Mouse (Mus musculus) cerebellum, adult 8-10 months (tissue): ENCODE measurements around the gene Gm49318.

Experiments used
- DNase-seq: peaks from one replicate; pipeline ENCODE4 v3.0.0; 2022

The Gm49318 gene

GRCm38 (mm10) chr9:22067195-22067594 lies 3.9 kb downstream of the Gm49318 start:
- no peak for DNase-seq

GRCm38 (mm10) chr9:22066433-22066832 lies 4.6 kb downstream of the Gm49318 start:
- peak; percentile 65 for DNase-seq

- no peak for DNase-seq
Measured at GRCm38 (mm10) chr9:22065642-22066041, 5.4 kb downstream of the Gm49318 start.

- DNase-seq: peak; percentile 89
Measured at GRCm38 (mm10) chr9:22064341-22064740, 6.7 kb downstream of the Gm49318 start.

GRCm38 (mm10) chr9:22061339-22061738 lies 9.7 kb downstream of the Gm49318 start:
- peak; percentile 67 for DNase-seq

- peak; percentile 74 for DNase-seq
Measured at GRCm38 (mm10) chr9:22058011-22058424, 13.0 kb downstream of the Gm49318 start.

- DNase-seq: no peak
Measured at GRCm38 (mm10) chr9:22057031-22057517, 14.0 kb downstream of the Gm49318 start.

- DNase-seq: no peak
Measured at GRCm38 (mm10) chr9:22056303-22056910, 14.7 kb downstream of the Gm49318 start.

GRCm38 (mm10) chr9:22055713-22056112 lies 15.3 kb downstream of the Gm49318 start:
- DNase-seq: no peak

GRCm38 (mm10) chr9:22054411-22055076 lies 16.5 kb downstream of the Gm49318 start:
- peak; percentile 82 for DNase-seq

GRCm38 (mm10) chr9:22053657-22054056 lies 17.4 kb downstream of the Gm49318 start:
- DNase-seq: no peak

- DNase-seq: peak; percentile 89
Measured at GRCm38 (mm10) chr9:22051958-22052254, 19.2 kb downstream of the Gm49318 start, which contains the start of gene Elavl3. Gene Elavl3 (minus strand): TSS chr9:22052023.

GRCm38 (mm10) chr9:22051161-22051957 lies 19.7 kb downstream of the Gm49318 start:
- peak; percentile 69 for DNase-seq

- DNase-seq: peak; percentile 87
Measured at GRCm38 (mm10) chr9:22050351-22050889, 20.6 kb downstream of the Gm49318 start.

GRCm38 (mm10) chr9:22049721-22050270 lies 21.3 kb downstream of the Gm49318 start:
- DNase-seq: no peak

- DNase-seq: no peak
Measured at GRCm38 (mm10) chr9:22049315-22049714, 21.7 kb downstream of the Gm49318 start.

- no peak for DNase-seq
Measured at GRCm38 (mm10) chr9:22047329-22047728, 23.7 kb downstream of the Gm49318 start.

- DNase-seq: no peak
Measured at GRCm38 (mm10) chr9:22041832-22042231, 29.2 kb downstream of the Gm49318 start.

GRCm38 (mm10) chr9:22037826-22038225 lies 33.2 kb downstream of the Gm49318 start:
- no peak for DNase-seq

GRCm38 (mm10) chr9:22035300-22036044 lies 35.6 kb downstream of the Gm49318 start:
- no peak for DNase-seq

GRCm38 (mm10) chr9:22030386-22030785 lies 40.7 kb downstream of the Gm49318 start:
- DNase-seq: no peak

GRCm38 (mm10) chr9:22028467-22028866 lies 42.6 kb downstream of the Gm49318 start:
- no peak for DNase-seq
